Comparison of ENCODE assay signal across 24 mouse cellular contexts in genomic region chr8:69876967-69877366, GRCm38 (mm10). TPM values are rescaled to one million over a fixed set of nuclear protein-coding genes. Genes with fewer than 3 reads are reported as not detected.
DNase-seq lines count a peak whose midpoint lies in the region; ATAC-seq and TF ChIP-seq lines count a peak whose summit lies in the region.
"Had no signal": no experiment of that assay in that cellular context is flagged by ENCODE, and none has a peak within 500 bp of the region (broad histone marks: within the 10 kb centered on the region; RNA-seq: fewer than 3 reads in every experiment).

No protein-coding gene starts in this region.

- peaks cover 38% of the 10 kb centered on the region for H3K27me3 ChIP-seq in neural tube, embryonic 12.5 days (replicated peaks)
- peaks cover 45% of the 10 kb centered on the region for H3K27me3 ChIP-seq in neural tube, embryonic 15.5 days (replicated peaks)

- no peak for DNase-seq in gastrocnemius, adult 2 months
- no peak for DNase-seq in gastrocnemius, adult 18-20 months (ENCODE audit: low spot score)
- peak; percentile 61 for DNase-seq in gastrocnemius, postnatal 25 days
- no peak for DNase-seq in gastrocnemius, postnatal 36 days
- DNase-seq: adrenal gland, adult 2 months; adrenal gland, postnatal 10 days; adrenal gland, postnatal 25 days; cerebellum, adult 11 months; cerebellum, adult 18-20 months; cerebellum, adult 8-10 months; cerebellum, adult 9-11 months; cerebellum, postnatal 14 days; cerebellum, postnatal 36 days; embryo, embryonic 11 days had no signal

- peak overlapping the region; percentile 85 for H3K27ac ChIP-seq in gastrocnemius, adult 2 months
- H3K27ac ChIP-seq in neural tube, embryonic 12.5 days, result no peak overlapping the region
- H3K27ac ChIP-seq in neural tube, embryonic 15.5 days (replicated peaks), result no peak overlapping the region
- H3K27ac ChIP-seq: embryonic facial prominence, embryonic 12.5 days; embryonic facial prominence, embryonic 15.5 days; forebrain, embryonic 10.5 days; forebrain, embryonic 12.5 days had no signal

- H3K36me3 ChIP-seq in neural tube, embryonic 12.5 days, result peaks cover 7% of the 10 kb centered on the region
- no peaks in the 10 kb centered on the region; the same call in 1 of the 2 replicates for H3K36me3 ChIP-seq in neural tube, embryonic 15.5 days
- H3K36me3 ChIP-seq: embryonic facial prominence, embryonic 12.5 days; embryonic facial prominence, embryonic 15.5 days had no signal

- no peak for TF ChIP-seq CTCF in gastrocnemius, adult 2 months (IDR thresholded peaks at IDR 0.05)

- H3K4me1 ChIP-seq in neural tube, embryonic 12.5 days, result peaks cover 8% of the 10 kb centered on the region; the same call in 1 of the 2 replicates
- peaks cover 24% of the 10 kb centered on the region for H3K4me1 ChIP-seq in neural tube, embryonic 15.5 days

- ATAC-seq in neural tube, embryonic 12.5 days (ENCODE audit: low FRiP score, low read depth), result no peak
- no peak for ATAC-seq in neural tube, embryonic 15.5 days (ENCODE audit: low FRiP score)
- ATAC-seq: forebrain, embryonic 14.5 days; forebrain, embryonic 16.5 days had no signal

- H3K9ac ChIP-seq in neural tube, embryonic 12.5 days, result 0 out of 2 replicates have a peak overlapping the region, but pooled peaks have one; percentile 5
- H3K9ac ChIP-seq in neural tube, embryonic 15.5 days (replicated peaks), result no peak overlapping the region
- H3K9ac ChIP-seq: embryonic facial prominence, embryonic 12.5 days; embryonic facial prominence, embryonic 15.5 days; forebrain, embryonic 12.5 days had no signal

- no peaks in the 10 kb centered on the region for H3K9me3 ChIP-seq in neural tube, embryonic 12.5 days
- no peaks in the 10 kb centered on the region for H3K9me3 ChIP-seq in neural tube, embryonic 15.5 days (replicated peaks)
- H3K9me3 ChIP-seq: embryonic facial prominence, embryonic 12.5 days; embryonic facial prominence, embryonic 15.5 days had no signal

- no peak overlapping the region for H3K4me3 ChIP-seq in gastrocnemius, adult 2 months
- H3K4me3 ChIP-seq in neural tube, embryonic 12.5 days, result no peak overlapping the region
- no peak overlapping the region for H3K4me3 ChIP-seq in neural tube, embryonic 15.5 days (replicated peaks)
- H3K4me3 ChIP-seq: embryonic facial prominence, embryonic 12.5 days; embryonic facial prominence, embryonic 15.5 days; erythroblast, embryonic 14.5 days; forebrain, embryonic 10.5 days; forebrain, embryonic 12.5 days had no signal

- intact Hi-C loops in gastrocnemius, adult 2 months (cut with DNase I), result loop anchor here (10.0 kb wide), 1 partner anchor 252 kb away; the partner anchor contains the start of gene Zfp868
- intact Hi-C loops in gastrocnemius, postnatal 36 days (cut with DNase I), result no loop called here

- 81% methylated on average over 10 of the region's 10 CpGs for WGBS in neural tube, embryonic 12.5 days
- 83% methylated on average over 10 of the region's 10 CpGs for WGBS in neural tube, embryonic 15.5 days

- H3K4me2 ChIP-seq in neural tube, embryonic 12.5 days (replicated peaks), result no peak overlapping the region
- H3K4me2 ChIP-seq in neural tube, embryonic 15.5 days, result no peak overlapping the region
- H3K4me2 ChIP-seq: embryonic facial prominence, embryonic 12.5 days; embryonic facial prominence, embryonic 15.5 days; forebrain, embryonic 12.5 days had no signal

RNA-seq across cellular contexts. Expression of gene Cilp2, which starts 10.5 kb away (rescaled TPM):
- 10 to 100 TPM in 1 of 2 experiments, 1 to 10 TPM in 1; 3.5 to 18.9 TPM for total RNA-seq in gastrocnemius, adult 2 months (2021)
- total RNA-seq in gastrocnemius, adult 18-20 months (2021), result 1 to 10 TPM; 2.5 to 2.7 TPM
- 10 to 100 TPM in 1 of 2 experiments, 1 to 10 TPM in 1; 4.0 to 13.6 TPM for total RNA-seq in gastrocnemius, postnatal 25 days (2021)
- 10 to 100 TPM in 1 of 2 experiments, 1 to 10 TPM in 1; 9.3 to 11.0 TPM for total RNA-seq in gastrocnemius, postnatal 36 days (2021)
- polyA plus RNA-seq in neural tube, embryonic 12.5 days (2016; fragmentation: Nextera tagmentation; extraction: Ambion mirVana), result 1.4 TPM in 2 replicates
- 5.3 and 6.0 TPM in 2 replicates for polyA plus RNA-seq in neural tube, embryonic 15.5 days (2015; fragmentation: Nextera tagmentation; extraction: Ambion mirVana)
- total RNA-seq: adrenal gland, postnatal 25 days; common myeloid progenitor, adult 5-6 weeks had no signal
- polyA plus RNA-seq: erythroblast, embryonic 14.5 days had no signal

RNA-seq across cellular contexts. Expression of gene Tssk6, which starts 25.0 kb away (rescaled TPM):
- not detected for total RNA-seq in gastrocnemius, adult 2 months (2021)
- not detected for total RNA-seq in gastrocnemius, adult 18-20 months (2021)
- not detected for total RNA-seq in gastrocnemius, postnatal 25 days (2021)
- not detected for total RNA-seq in gastrocnemius, postnatal 36 days (2021)
- 4.1 and 4.3 TPM in 2 replicates for polyA plus RNA-seq in neural tube, embryonic 12.5 days (2016; fragmentation: Nextera tagmentation; extraction: Ambion mirVana)
- polyA plus RNA-seq in neural tube, embryonic 15.5 days (2015; fragmentation: Nextera tagmentation; extraction: Ambion mirVana), result 4.3 TPM in 2 replicates
- total RNA-seq: common myeloid progenitor, adult 5-6 weeks had no signal

RNA-seq across cellular contexts. Expression of gene Ndufa13, which starts 25.4 kb away (rescaled TPM):
- total RNA-seq in gastrocnemius, adult 2 months (2021), result 100 to 1,000 TPM; 312 to 399 TPM
- 100 to 1,000 TPM; 347 to 364 TPM for total RNA-seq in gastrocnemius, adult 18-20 months (2021)
- 100 to 1,000 TPM; 338 to 343 TPM for total RNA-seq in gastrocnemius, postnatal 25 days (2021)
- 100 to 1,000 TPM; 332 to 340 TPM for total RNA-seq in gastrocnemius, postnatal 36 days (2021)
- polyA plus RNA-seq in neural tube, embryonic 12.5 days (2016; fragmentation: Nextera tagmentation; extraction: Ambion mirVana), result 162 and 171 TPM in 2 replicates
- polyA plus RNA-seq in neural tube, embryonic 15.5 days (2015; fragmentation: Nextera tagmentation; extraction: Ambion mirVana), result 190 and 209 TPM in 2 replicates

RNA-seq across cellular contexts. Expression of gene Yjefn3, which starts 25.5 kb away (rescaled TPM):
- total RNA-seq in gastrocnemius, adult 2 months (2021), result 10 to 100 TPM in 1 of 2 experiments, 1 to 10 TPM in 1; 9.5 to 14.5 TPM
- total RNA-seq in gastrocnemius, adult 18-20 months (2021), result 1 to 10 TPM; 8.3 to 9.7 TPM
- 1 to 10 TPM; 5.6 to 6.9 TPM for total RNA-seq in gastrocnemius, postnatal 25 days (2021)
- total RNA-seq in gastrocnemius, postnatal 36 days (2021), result 1 to 10 TPM; 5.7 to 9.0 TPM
- 8.4 and 9.8 TPM in 2 replicates for polyA plus RNA-seq in neural tube, embryonic 12.5 days (2016; fragmentation: Nextera tagmentation; extraction: Ambion mirVana)
- 11.8 and 15.6 TPM in 2 replicates for polyA plus RNA-seq in neural tube, embryonic 15.5 days (2015; fragmentation: Nextera tagmentation; extraction: Ambion mirVana)
- total RNA-seq: common myeloid progenitor, adult 5-6 weeks had no signal

RNA-seq across cellular contexts. Expression of gene Pbx4, which starts 44.7 kb away (rescaled TPM):
- total RNA-seq in gastrocnemius, adult 2 months (2021), result not detected
- total RNA-seq in gastrocnemius, adult 18-20 months (2021), result not detected
- total RNA-seq in gastrocnemius, postnatal 25 days (2021), result not detected
- total RNA-seq in gastrocnemius, postnatal 36 days (2021), result not detected
- polyA plus RNA-seq in neural tube, embryonic 12.5 days (2016; fragmentation: Nextera tagmentation; extraction: Ambion mirVana), result 41.6 and 46.8 TPM in 2 replicates
- 52.6 and 61.2 TPM in 2 replicates for polyA plus RNA-seq in neural tube, embryonic 15.5 days (2015; fragmentation: Nextera tagmentation; extraction: Ambion mirVana)
